Mouse (Mus musculus): ENCODE data around the gene Brd3os. TPM values are rescaled to one million over a fixed set of nuclear protein-coding genes. Genes with fewer than 3 reads are reported as not detected.

The Brd3os gene
- polyA plus RNA-seq, 1 experiment from 2014 or later: 11.2 TPM

GRCm38 (mm10) chr2:27447782-27448181 lies 5.7 kb downstream of the Brd3os start:
- Histone ChIP-seq H3K4me3 (replicated peaks) (no peak overlapping the region), H3K4me2 (no peak overlapping the region), H3K9me3 (replicated peaks) (no peaks in the 10 kb centered on the region), H3K36me3 (peaks cover 89% of the 10 kb centered on the region), H3K27me3 (no peaks in the 10 kb centered on the region), H3K4me1 (peaks cover 7% of the 10 kb centered on the region), H3K9ac (no peak overlapping the region), H3K27ac (no peak overlapping the region)
- 90% methylated on average over 5 of the region's 5 CpGs for WGBS
- no peak for ATAC-seq (replicated peaks; ENCODE audit: low FRiP score)

- Histone ChIP-seq H3K36me3 (peaks cover 100% of the 10 kb centered on the region), H3K9ac (no peak overlapping the region), H3K4me3 (replicated peaks) (no peak overlapping the region), H3K4me2 (no peak overlapping the region), H3K9me3 (replicated peaks) (no peaks in the 10 kb centered on the region), H3K27ac (no peak overlapping the region), H3K27me3 (no peaks in the 10 kb centered on the region), H3K4me1 (no peaks in the 10 kb centered on the region)
- ATAC-seq (replicated peaks; ENCODE audit: low FRiP score): no peak
- 86% methylated on average over 14 of the region's 14 CpGs for WGBS
Measured at GRCm38 (mm10) chr2:27450226-27450625, 8.1 kb downstream of the Brd3os start.

DNA sequence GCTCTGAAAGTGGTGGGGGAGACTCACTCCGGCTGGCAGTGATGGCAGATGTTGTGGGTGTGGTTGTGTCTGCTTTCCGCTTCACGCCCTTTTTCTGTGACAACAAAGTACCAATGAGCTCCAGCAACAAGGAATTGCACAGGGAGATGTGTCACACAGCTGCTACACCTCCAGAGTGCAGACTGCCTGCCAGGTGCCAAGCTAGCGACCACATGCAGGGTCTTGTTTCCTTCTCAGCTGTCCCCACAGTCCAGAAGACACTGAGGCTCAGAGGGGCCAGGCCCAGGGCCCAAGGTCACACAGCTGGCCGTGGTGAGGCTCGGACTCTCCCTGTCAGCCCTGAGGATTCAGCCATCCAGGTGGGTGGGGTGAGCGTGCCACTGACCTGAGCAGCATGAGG lies 17.6 kb downstream of the Brd3os start:
- Histone ChIP-seq H3K4me1 (no peaks in the 10 kb centered on the region), H3K4me2 (no peak overlapping the region), H3K4me3 (replicated peaks) (no peak overlapping the region), H3K9me3 (replicated peaks) (no peaks in the 10 kb centered on the region), H3K27ac (no peak overlapping the region), H3K27me3 (no peaks in the 10 kb centered on the region), H3K36me3 (peaks cover 100% of the 10 kb centered on the region), H3K9ac (no peak overlapping the region)
- 80% methylated on average over 7 of the region's 7 CpGs for WGBS
- ATAC-seq (replicated peaks; ENCODE audit: low FRiP score): no peak

GRCm38 (mm10) chr2:27460163-27460562 lies 18.0 kb downstream of the Brd3os start:
- WGBS: 90% methylated on average over 5 of the region's 5 CpGs
- H3K4me2 ChIP-seq: no peak overlapping the region
- no peak overlapping the region for H3K27ac ChIP-seq
- no peaks in the 10 kb centered on the region for H3K27me3 ChIP-seq
- H3K9ac ChIP-seq: no peak overlapping the region
- peaks cover 98% of the 10 kb centered on the region for H3K36me3 ChIP-seq
- H3K9me3 ChIP-seq (replicated peaks): no peaks in the 10 kb centered on the region
- H3K4me3 ChIP-seq (replicated peaks): no peak overlapping the region
- ATAC-seq (replicated peaks; ENCODE audit: low FRiP score): no peak
- H3K4me1 ChIP-seq: no peaks in the 10 kb centered on the region

DNA sequence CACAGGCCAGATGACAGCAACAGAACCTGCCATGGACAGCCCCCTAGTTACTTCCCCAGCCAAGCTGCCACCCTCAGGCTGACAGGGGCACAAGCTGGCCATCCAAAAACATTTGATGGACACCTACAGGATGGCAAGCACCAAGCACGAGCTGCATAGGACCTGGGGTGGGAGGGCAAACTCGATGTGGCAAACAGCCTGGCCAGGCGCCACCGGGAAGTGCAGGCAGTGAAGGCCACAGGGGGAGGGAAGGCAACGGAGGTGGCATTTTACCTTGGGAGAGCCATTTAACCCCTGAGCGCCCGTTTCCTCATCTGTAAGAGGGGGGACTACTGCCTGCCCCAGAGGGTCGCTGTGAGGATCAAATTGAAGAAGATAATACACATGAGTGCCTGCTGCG lies 18.5 kb downstream of the Brd3os start:
- H3K9ac ChIP-seq: no peak overlapping the region
- H3K4me1 ChIP-seq: no peaks in the 10 kb centered on the region
- no peak for ATAC-seq (replicated peaks; ENCODE audit: low FRiP score)
- H3K4me2 ChIP-seq: no peak overlapping the region
- H3K27me3 ChIP-seq: no peaks in the 10 kb centered on the region
- H3K4me3 ChIP-seq (replicated peaks): no peak overlapping the region
- H3K9me3 ChIP-seq (replicated peaks): no peaks in the 10 kb centered on the region
- 64% methylated on average over 9 of the region's 9 CpGs for WGBS
- H3K36me3 ChIP-seq: peaks cover 98% of the 10 kb centered on the region
- no peak overlapping the region for H3K27ac ChIP-seq

DNA sequence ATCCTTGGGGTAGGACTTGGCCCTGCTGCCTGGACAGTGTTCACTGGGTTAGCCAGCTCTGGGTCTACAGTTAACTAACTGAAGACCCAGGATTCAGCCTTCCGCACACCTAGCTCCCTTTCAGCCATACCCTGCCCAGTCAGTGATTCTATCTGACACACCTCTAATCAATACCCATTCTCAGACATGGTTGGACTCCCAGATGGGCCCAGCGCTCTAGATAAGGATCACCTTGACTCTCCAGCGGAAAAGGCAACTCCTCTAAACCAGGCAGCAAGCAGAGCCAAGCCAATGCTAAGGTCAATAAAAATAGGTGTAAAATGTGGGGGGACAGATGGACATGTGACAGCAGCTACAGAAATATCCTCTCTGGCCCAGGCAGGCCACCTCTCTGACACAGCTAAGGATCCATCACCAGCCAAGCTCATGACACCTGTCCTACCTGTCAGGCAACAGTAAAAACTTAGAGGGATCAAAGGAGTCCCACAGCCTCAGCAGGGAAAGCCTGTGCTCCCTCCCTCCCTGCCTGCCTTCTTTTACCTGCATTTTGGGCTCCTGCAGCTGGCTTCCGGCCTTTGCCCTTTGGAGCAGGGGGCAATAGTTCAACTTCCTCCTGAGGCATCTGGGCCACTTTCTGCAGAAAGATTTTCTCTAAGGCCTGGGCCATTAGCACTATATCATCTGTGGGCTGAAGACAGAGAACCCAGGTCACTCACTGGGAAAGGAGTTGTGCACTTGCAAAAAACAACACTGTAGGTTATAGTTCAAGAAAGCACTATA lies 19.9 kb downstream of the Brd3os start:
- WGBS: 80% methylated on average over 4 of the region's 4 CpGs
- Histone ChIP-seq H3K4me1 (peaks cover 5% of the 10 kb centered on the region; the same call in 1 of the 2 replicates), H3K27me3 (no peaks in the 10 kb centered on the region), H3K9ac (no peak overlapping the region), H3K9me3 (replicated peaks) (no peaks in the 10 kb centered on the region), H3K36me3 (peaks cover 96% of the 10 kb centered on the region), H3K4me2 (no peak overlapping the region), H3K27ac (no peak overlapping the region), H3K4me3 (replicated peaks) (no peak overlapping the region)
- ATAC-seq (replicated peaks; ENCODE audit: low FRiP score): no peak

GRCm38 (mm10) chr2:27462901-27463300 lies 20.8 kb downstream of the Brd3os start:
- ATAC-seq (replicated peaks; ENCODE audit: low FRiP score): no peak
- H3K27me3 ChIP-seq: no peaks in the 10 kb centered on the region
- no peaks in the 10 kb centered on the region for H3K9me3 ChIP-seq (replicated peaks)
- no peak overlapping the region for H3K27ac ChIP-seq
- no peak overlapping the region for H3K9ac ChIP-seq
- H3K36me3 ChIP-seq: peaks cover 89% of the 10 kb centered on the region
- H3K4me2 ChIP-seq: no peak overlapping the region
- 74% methylated on average over 4 of the region's 4 CpGs for whole genome bisulfite sequencing
- H3K4me1 ChIP-seq: peaks cover 10% of the 10 kb centered on the region
- H3K4me3 ChIP-seq (replicated peaks): no peak overlapping the region

GRCm38 (mm10) chr2:27469292-27469990 lies 27.3 kb downstream of the Brd3os start:
- no peak for ATAC-seq (replicated peaks; ENCODE audit: low FRiP score)
- 66% methylated on average over 4 of the region's 4 CpGs for WGBS
- Histone ChIP-seq H3K9ac (0 out of 2 replicates have a peak overlapping the region, but pooled peaks have one; percentile 22), H3K36me3 (peaks cover 36% of the 10 kb centered on the region), H3K27me3 (no peaks in the 10 kb centered on the region), H3K4me3 (replicated peaks) (no peak overlapping the region), H3K4me1 (peaks cover 68% of the 10 kb centered on the region), H3K9me3 (replicated peaks) (no peaks in the 10 kb centered on the region), H3K27ac (peak overlapping the region; percentile 30; the same call in 1 of the 2 replicates), H3K4me2 (no peak overlapping the region)

DNA sequence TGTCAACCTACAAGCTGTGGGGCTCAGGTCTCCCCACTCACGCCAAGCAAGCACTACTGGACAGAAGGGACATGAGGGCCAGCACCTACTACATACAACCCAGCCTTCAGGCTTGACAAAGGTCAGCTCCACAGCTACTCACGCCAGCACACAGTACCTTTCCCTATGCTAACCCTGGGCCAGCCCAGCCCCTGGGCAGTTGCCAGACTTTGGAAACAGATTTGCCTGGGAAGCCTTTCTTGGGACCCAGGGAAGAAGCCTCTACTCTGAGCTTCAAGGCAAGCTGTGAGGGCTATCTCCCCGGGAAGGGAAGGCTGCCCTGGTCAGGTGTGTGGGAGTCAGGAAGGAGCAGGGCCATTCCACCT lies 27.8 kb downstream of the Brd3os start:
- H3K9ac ChIP-seq: no peak overlapping the region
- peak overlapping the region; percentile 30; the same call in 1 of the 2 replicates for H3K27ac ChIP-seq
- 53% methylated on average over 3 of the region's 3 CpGs for WGBS
- H3K9me3 ChIP-seq (replicated peaks): no peaks in the 10 kb centered on the region
- no peak overlapping the region for H3K4me2 ChIP-seq
- H3K4me1 ChIP-seq: peaks cover 68% of the 10 kb centered on the region
- peaks cover 31% of the 10 kb centered on the region for H3K36me3 ChIP-seq
- H3K4me3 ChIP-seq (replicated peaks): no peak overlapping the region
- H3K27me3 ChIP-seq: no peaks in the 10 kb centered on the region
- no peak for ATAC-seq (replicated peaks; ENCODE audit: low FRiP score)

- no peak overlapping the region for H3K4me2 ChIP-seq
- no peak overlapping the region for H3K9ac ChIP-seq
- no peak overlapping the region for H3K27ac ChIP-seq
- peaks cover 68% of the 10 kb centered on the region for H3K4me1 ChIP-seq
- H3K9me3 ChIP-seq (replicated peaks): no peaks in the 10 kb centered on the region
- H3K27me3 ChIP-seq: no peaks in the 10 kb centered on the region
- ATAC-seq (replicated peaks; ENCODE audit: low FRiP score): no peak
- 84% methylated on average over 2 of the region's 2 CpGs for WGBS
- H3K36me3 ChIP-seq: peaks cover 27% of the 10 kb centered on the region
- no peak overlapping the region for H3K4me3 ChIP-seq (replicated peaks)
Measured at GRCm38 (mm10) chr2:27470535-27470934, 28.4 kb downstream of the Brd3os start.

- H3K36me3 ChIP-seq: peaks cover 20% of the 10 kb centered on the region
- H3K9ac ChIP-seq: no peak overlapping the region
- peaks cover 69% of the 10 kb centered on the region for H3K4me1 ChIP-seq
- no peaks in the 10 kb centered on the region for H3K27me3 ChIP-seq
- H3K4me3 ChIP-seq (replicated peaks): no peak overlapping the region
- no peak overlapping the region for H3K27ac ChIP-seq
- no peak overlapping the region for H3K4me2 ChIP-seq
- no peaks in the 10 kb centered on the region for H3K9me3 ChIP-seq (replicated peaks)
- no peak for ATAC-seq (replicated peaks; ENCODE audit: low FRiP score)
Measured at GRCm38 (mm10) chr2:27471170-27471584, 29.1 kb downstream of the Brd3os start.

DNA sequence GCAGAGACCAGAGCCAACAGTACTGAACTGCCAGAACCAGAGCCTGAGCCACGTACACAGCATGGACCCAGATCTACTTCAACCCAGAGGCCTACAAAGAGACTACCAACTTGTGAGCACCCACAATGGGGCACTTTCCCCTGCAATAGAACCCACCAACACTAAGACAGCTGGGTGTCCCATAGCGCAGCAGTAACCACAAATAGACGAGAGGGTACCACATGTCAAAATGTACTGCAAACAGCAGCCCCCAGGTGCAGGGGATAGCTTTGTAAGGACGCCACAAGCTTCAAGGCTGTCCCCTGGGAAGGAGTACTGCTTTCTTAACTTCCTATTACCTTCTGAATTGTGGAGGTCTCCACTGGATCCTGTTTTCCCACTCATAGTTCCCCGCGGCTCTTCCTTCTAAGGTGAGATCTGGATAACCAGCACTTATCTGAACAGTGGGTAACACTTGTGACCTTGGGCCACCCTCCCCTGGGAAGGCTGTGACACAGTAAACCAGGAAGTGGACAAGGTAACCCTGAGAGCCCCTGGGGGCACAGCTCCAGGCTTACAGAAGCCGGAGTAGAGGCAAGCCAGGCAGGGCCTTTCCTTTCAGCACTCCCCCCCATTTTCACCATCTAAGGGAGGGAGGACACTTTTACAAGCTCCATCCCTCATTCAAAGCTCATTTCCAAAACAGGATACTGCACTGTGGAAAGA lies 31.1 kb downstream of the Brd3os start:
- peaks cover 66% of the 10 kb centered on the region for H3K4me1 ChIP-seq
- no peak overlapping the region for H3K27ac ChIP-seq
- 57% methylated on average over 7 of the region's 7 CpGs for WGBS
- H3K9ac ChIP-seq: peak overlapping the region; percentile 98; the same call in 1 of the 2 replicates
- peaks cover 9% of the 10 kb centered on the region for H3K36me3 ChIP-seq
- H3K27me3 ChIP-seq: no peaks in the 10 kb centered on the region
- H3K9me3 ChIP-seq (replicated peaks): no peaks in the 10 kb centered on the region
- peak overlapping the region; percentile 100 for H3K4me3 ChIP-seq (replicated peaks)
- H3K4me2 ChIP-seq: peak overlapping the region; percentile 86
- ATAC-seq (replicated peaks; ENCODE audit: low FRiP score): no peak
